Mouse (Mus musculus): Measurements from ENCODE around the gene Khk. TPM values are rescaled to one million over a fixed set of nuclear protein-coding genes. Genes with fewer than 3 reads are reported as not detected.

Gene Khk
- total RNA-seq, 2 experiments from 2014 or later, result 8.0 to 12.7 TPM

GRCm38 (mm10) chr5:30968416-30968815 lies 47.2 kb downstream of the Khk start, which contains the start of gene Tcf23:
Tcf23 (plus strand) TSS chr5:30968662.
- DNase-seq (ENCODE audit: low spot score in 2 of 2), result no peak

GRCm38 (mm10) chr5:30969440-30969839 lies 48.2 kb downstream of the Khk start:
- DNase-seq (ENCODE audit: low spot score in 2 of 2), result no peak

GRCm38 (mm10) chr5:30974870-30975656 lies 53.8 kb downstream of the Khk start:
- no peak for DNase-seq (ENCODE audit: low spot score in 2 of 2)

Other genes with a start within 250 kb of the Khk start
- 100 to 1,000 TPM; 321 to 327 TPM for gene Dpysl5, start 209.9 kb upstream of the Khk start, total RNA-seq (2021)
- gene Mapre3, start 106.8 kb upstream of the Khk start, total RNA-seq (2021), result 100 to 1,000 TPM; 202 to 212 TPM
- 10 to 100 TPM; 64.5 to 66.9 TPM for gene Tmem214, start 53.4 kb upstream of the Khk start, total RNA-seq (2021)
- 10 to 100 TPM; 23.0 to 25.6 TPM for gene Agbl5, start 32.7 kb upstream of the Khk start, total RNA-seq (2021)
- gene Ost4, start 13.6 kb upstream of the Khk start, total RNA-seq (2021), result 10 to 100 TPM; 91.7 to 98.2 TPM
- 1 to 10 TPM; 5.7 to 6.5 TPM for gene Emilin1, start 8.0 kb upstream of the Khk start, total RNA-seq (2021)
- 10 to 100 TPM; 39.6 to 43.0 TPM for gene Cgref1, start 24.2 kb downstream of the Khk start, total RNA-seq (2021)
- gene Preb, start 38.9 kb downstream of the Khk start, total RNA-seq (2021), result 100 to 1,000 TPM; 116 to 125 TPM
- gene Tcf23, start 47.2 kb downstream of the Khk start, total RNA-seq (2021), result not detected
- gene Atraid, start 126.9 kb downstream of the Khk start, total RNA-seq (2021), result 10 to 100 TPM; 80.1 to 86.1 TPM
- 10 to 100 TPM; 14.2 to 16.6 TPM for gene Slc5a6, start 127.5 kb downstream of the Khk start, total RNA-seq (2021)
- 10 to 100 TPM; 21.2 to 23.2 TPM for gene Cad, start 133.3 kb downstream of the Khk start, total RNA-seq (2021)
- not detected for gene Dnajc5g, start 184.9 kb downstream of the Khk start, total RNA-seq (2021)
- 10 to 100 TPM; 41.0 to 47.6 TPM for gene Slc30a3, start 186.8 kb downstream of the Khk start, total RNA-seq (2021)
- gene Trim54, start 195.3 kb downstream of the Khk start, total RNA-seq (2021), result not detected
- gene Ucn, start 217.4 kb downstream of the Khk start, total RNA-seq (2021), result not detected
- gene Mpv17, start 232.8 kb downstream of the Khk start, total RNA-seq (2021), result 10 to 100 TPM; 36.3 to 41.4 TPM